Mouse (Mus musculus): ENCODE results near the gene Ppm1h. TPM values are rescaled to one million over a fixed set of nuclear protein-coding genes. Genes with fewer than 3 reads are reported as not detected.
A peak's percentile ranks its signal among the peaks of the same experiment; 100 is the strongest.

The Ppm1h gene
- total RNA-seq, 4 experiments from 2014 or later, result 67.7 to 79.8 (median 72.7) TPM

DNA sequence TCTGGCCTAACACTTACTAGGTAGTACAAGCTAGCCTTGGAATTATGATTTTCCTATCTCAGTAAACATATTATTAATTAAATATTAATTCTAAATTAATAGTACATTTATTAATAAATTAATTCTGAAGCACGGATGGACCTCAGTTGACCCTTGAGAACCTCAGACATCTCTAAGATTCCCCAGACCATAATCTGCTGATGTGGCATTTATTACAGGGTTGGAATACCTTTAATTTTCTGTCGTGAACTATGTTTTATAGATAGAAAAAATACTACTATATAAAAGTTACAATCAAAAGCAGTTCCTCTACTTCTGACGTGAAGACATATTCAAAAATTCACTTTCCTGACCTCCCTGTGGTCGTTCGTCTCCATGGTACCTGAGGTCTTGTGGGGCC, 19.8 kb downstream of the Ppm1h start:
- DNase-seq (ENCODE audit: low spot score in 2 of 2), result no peak

DNA sequence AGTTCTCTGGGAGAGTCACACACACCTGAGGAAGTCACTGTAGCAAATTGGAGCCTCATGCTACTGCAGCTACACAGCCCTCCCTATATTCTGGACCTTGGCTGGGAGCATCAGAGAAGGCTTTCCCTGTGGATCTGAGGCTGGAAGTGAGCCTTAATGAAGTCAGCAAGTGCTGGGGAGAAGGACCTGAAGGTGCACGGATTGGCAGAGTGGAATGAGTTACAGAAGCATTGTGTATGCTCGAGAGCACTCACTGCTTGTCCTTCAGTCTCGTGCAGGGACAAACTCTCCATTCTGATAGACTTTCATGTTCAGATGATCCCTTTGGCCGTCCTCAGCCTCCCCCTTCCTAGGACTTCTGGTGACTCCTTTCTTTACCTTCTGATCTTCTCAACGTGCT, 26.3 kb downstream of the Ppm1h start:
- no peak for DNase-seq (ENCODE audit: low spot score in 2 of 2)

DNA sequence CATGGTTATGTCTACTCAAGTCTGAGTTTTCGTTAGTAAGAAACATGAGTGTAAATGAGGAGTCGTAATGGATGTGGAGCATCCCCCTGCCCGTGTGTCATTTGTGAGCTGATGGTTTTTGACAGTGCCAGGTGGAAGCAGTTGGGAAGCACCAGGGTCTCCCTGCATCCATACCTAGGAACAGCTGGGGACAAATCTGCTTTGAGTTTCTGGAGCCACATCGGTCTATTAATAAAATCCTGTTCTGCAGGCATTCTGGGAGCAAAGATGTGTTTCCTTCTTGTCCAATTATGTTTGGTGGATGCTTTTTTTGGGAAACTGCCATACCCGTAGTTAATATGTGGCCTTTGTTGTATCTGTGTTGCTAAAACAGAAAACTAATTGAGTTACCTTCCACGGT, 26.9 kb downstream of the Ppm1h start:
- no peak for DNase-seq (ENCODE audit: low spot score in 2 of 2)

DNA sequence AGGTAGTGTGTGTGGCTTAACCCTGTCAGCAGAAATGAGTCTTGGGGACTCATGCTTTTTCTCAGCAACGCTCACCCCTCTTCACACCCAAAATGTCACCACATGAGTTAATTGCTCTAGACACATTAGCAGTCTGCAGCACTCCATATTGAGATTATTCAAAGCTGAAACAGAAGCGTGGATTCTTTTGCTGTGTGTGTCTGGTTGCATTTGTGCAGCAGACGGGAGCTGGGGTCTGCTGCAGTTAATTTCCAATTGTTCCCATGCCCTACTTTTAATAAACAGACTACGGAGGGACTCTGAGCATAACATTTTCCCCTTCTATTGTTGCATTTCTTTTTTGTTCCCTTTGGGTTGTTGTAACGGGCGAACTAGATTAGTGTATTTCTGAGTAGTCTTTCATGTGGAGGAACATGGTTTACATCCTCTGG, 32.8 kb downstream of the Ppm1h start:
- no peak for DNase-seq (ENCODE audit: low spot score in 2 of 2)

- DNase-seq (ENCODE audit: low spot score in 2 of 2), result no peak
These were observed 33.7 kb downstream of the Ppm1h start for GRCm38 (mm10) chr10:122712307-122712706.

DNA sequence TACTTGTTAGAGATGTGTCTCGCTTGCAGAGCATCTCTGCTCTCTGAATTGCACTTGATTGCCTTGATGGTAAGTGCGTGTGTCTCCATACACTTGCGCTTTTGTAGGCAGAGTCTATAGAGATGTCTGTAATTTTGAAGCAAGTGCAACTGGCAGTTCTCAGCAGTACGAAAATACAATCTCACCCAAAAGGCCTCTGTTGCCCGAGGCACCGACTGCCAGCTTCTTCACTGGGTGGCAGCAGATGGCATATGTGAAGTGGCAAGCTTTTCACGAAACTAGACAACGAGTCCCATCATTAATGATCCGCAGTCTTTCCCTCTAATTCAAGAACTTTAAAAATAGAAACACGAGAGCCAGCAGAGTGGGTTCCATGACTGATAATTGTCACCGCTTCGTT, 37.3 kb downstream of the Ppm1h start:
- DNase-seq (ENCODE audit: low spot score in 2 of 2), result peak; percentile 62 to 65

GRCm38 (mm10) chr10:122716286-122716685, 37.7 kb downstream of the Ppm1h start:
- no peak for DNase-seq (ENCODE audit: low spot score in 2 of 2)

GRCm38 (mm10) chr10:122716739-122717474, 38.3 kb downstream of the Ppm1h start:
- DNase-seq (ENCODE audit: low spot score in 2 of 2), result no peak

DNA sequence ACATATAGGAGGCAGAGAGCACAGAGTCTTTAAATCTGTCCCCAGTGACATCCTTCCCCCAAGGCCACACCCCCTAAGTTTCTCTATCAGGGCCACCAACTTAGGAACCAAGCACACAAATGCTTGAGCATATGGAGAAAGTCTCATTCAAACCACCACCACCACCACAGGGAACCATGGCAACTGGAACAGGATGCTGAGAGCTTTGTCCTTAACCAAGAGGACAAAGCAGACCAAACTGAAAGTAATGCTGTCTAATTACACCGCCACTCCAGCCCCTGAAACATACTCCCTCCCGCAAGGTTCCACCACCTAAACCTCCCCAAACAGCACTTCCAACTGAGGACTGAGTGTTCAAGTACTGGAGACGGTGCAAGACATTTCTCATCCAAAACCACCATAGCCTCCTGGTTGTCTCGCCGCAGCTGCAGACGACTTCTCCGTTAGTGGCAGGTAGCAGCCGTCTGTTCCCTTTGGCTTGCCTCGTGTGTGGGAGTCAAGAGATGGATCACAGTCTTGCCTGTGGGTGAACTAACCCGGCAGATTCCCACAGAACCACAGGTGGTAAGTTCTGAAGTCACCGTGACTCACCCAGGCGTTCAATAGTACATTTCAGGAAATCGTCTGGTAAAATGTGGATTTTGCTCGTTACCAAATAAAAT, 39.3 kb downstream of the Ppm1h start:
- DNase-seq (ENCODE audit: low spot score in 2 of 2), result peak; percentile 61 to 66

- DNase-seq (ENCODE audit: low spot score in 2 of 2), result no peak
These were observed 40.4 kb downstream of the Ppm1h start for GRCm38 (mm10) chr10:122718951-122719350.

DNA sequence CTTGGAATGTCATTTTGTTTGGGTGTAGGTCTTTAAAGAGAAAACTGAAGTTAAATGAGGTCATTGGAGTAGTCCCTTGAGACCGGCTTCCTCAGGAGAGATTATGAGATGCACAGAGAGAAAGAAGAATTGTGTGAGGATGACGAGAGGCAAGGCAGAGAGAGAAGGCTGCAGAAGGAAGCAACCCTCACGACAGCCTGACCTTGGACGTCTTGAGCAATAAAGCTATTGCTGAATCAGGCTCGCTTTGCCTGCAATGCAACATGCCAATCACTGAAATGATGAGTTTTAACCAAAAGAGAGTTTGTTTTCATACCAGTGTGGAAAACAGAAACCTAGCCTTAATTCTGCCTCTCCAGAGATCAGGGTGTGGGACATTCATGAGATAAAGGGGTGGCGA, 43.5 kb downstream of the Ppm1h start:
- DNase-seq (ENCODE audit: low spot score in 2 of 2), result no peak

GRCm38 (mm10) chr10:122724692-122725091, 46.1 kb downstream of the Ppm1h start:
- DNase-seq (ENCODE audit: low spot score in 2 of 2), result peak; percentile 41 to 45

- DNase-seq (ENCODE audit: low spot score in 2 of 2), result no peak
These were observed 48.7 kb downstream of the Ppm1h start for GRCm38 (mm10) chr10:122727228-122727627.

- DNase-seq (ENCODE audit: low spot score in 2 of 2), result no peak
These were observed 49.6 kb downstream of the Ppm1h start for GRCm38 (mm10) chr10:122728172-122728571.

DNA sequence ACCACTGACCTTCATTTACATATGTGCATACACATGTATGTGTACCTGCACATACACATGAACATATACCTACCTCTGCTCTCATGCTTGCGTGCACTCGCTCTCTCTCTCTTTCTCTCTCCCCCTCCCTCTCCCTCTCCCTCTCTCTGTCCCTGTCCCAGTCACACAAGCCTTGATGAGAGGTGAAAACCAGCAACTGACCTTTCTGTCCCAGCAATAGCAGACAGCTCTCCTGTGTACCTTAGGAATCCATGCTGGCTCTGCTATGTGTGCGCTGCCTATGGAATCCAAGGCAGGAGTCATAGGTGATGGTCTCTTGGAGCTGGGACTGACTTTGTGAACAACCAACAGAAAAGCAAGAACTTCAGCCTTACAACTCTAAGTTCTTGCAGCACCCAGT, 53.6 kb downstream of the Ppm1h start:
- no peak for DNase-seq (ENCODE audit: low spot score in 2 of 2)

DNA sequence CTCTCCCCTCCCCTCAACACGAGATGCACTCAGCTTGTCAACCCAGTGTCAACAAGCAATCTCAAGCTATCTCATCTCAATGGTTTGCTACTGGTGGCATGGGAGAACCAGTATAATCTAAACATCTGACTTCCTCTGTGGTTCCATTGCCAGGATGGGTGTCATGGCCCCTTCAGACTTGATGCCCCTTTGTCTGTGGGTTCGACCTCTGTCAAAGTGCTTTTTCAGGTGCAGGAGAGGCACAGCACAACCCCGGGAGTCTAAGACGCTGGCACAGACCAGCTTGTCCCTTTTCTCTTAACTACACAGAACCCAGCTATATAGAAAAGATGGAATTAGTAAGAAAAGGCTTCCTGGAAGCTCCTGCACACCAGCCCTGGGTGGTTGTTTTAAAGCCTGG, 56.0 kb downstream of the Ppm1h start:
- DNase-seq (ENCODE audit: low spot score in 2 of 2), result no peak

GRCm38 (mm10) chr10:122735284-122735784, 56.8 kb downstream of the Ppm1h start:
- DNase-seq (ENCODE audit: low spot score in 2 of 2), result no peak

DNA sequence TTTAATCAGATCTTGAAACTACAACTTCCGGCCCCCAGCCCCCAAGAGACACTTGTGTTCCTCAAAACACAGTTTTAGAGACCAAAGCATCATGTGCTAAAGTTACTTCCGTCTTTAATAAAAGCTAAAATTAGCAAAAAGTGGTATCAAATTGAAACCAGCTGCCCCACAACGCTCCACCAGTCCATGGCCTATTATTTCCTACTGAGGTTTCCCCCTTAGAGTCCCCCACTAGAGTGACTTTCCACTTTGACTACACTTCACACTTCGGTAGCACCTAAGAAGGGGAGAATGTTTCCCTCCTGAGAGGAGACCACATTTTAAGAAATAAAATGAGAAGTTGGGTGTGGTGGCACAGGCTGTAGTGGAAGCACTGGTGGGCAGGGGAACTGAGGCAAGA, 58.3 kb downstream of the Ppm1h start:
- no peak for DNase-seq (ENCODE audit: low spot score in 2 of 2)

DNA sequence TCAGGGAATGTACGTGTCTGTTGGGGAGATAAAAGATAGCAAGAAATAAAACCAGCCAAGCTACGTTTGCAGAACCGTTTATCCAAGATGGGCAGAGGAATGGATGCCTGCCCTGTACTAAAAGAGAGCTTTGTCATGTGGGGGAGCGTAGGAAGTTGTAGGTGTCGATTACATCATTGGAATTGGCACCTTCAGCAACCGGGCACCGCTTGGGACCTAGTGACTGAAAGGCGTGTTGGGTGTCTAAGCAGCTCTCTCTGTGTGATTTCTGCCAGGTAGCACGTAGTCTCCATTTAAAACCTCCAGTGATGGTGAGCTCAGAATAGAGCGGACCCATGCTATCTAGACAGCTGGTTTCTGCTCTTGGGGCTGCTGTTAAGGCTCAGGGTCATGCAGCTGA, 60.0 kb downstream of the Ppm1h start:
- DNase-seq (ENCODE audit: low spot score in 2 of 2), result no peak

- DNase-seq (ENCODE audit: low spot score in 2 of 2), result no peak
These were observed 60.5 kb downstream of the Ppm1h start for GRCm38 (mm10) chr10:122739037-122739436.

GRCm38 (mm10) chr10:122740117-122740516, 61.6 kb downstream of the Ppm1h start:
- no peak for DNase-seq (ENCODE audit: low spot score in 2 of 2)

- DNase-seq (ENCODE audit: low spot score in 2 of 2), result no peak
These were observed 62.6 kb downstream of the Ppm1h start for GRCm38 (mm10) chr10:122741191-122741590.

DNA sequence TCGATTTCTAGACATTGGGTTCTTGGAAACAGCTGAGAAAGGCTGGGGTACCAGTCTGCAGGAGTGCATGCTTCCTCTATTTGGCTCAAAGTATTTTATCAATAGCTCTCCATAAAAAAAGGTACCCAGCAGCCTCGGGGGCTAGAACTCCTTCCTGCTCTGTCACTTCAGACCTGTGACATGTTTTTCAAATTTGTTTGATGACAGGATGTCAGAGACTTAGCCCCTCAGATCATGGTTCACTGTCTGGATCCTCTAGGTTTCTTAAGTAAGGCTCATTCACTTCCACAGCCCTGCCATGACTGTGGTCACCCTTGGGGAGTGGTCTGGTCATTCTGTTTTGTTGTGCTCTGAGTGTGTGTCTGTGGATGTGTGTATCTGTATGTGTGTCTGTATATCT, 63.6 kb downstream of the Ppm1h start:
- no peak for DNase-seq (ENCODE audit: low spot score in 2 of 2)

Measured in layer of hippocampus, adult 8-10 months (tissue).